Mouse (Mus musculus): ENCODE measurements around the gene Bid.
"Not testable (repeated sequence)": the region's sequence is repeated elsewhere in the genome, so short reads cannot be mapped to it uniquely, and the experiment has no call there.

Bid gene

DNA sequence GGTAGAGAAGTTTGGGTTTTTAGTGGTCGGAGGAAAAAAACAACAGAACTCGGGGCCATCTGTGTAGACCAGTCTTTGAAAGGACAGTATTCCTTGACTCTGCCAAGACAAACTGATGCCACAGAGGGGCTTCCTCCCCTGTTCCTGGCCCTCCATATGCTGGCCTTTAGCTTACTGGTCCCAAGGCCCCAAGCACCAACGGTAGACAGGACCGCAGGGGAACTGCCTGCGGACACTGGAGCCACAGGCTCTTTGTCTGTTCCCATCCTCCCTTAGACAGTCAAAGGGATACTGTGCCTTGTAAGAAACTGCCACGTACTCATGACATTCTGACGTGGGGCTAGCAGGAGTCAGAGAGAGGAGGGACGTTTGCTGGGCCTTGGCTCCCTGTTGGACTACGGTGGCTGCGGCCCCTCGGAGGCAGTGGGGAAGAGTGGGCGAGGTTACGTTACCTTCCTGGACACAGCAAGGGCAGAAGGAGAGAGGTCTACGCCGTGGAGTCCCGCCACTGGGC, 20.5 kb upstream of the Bid start:
- DNase-seq (ENCODE audit: low spot score in 2 of 2) = no peak

DNA sequence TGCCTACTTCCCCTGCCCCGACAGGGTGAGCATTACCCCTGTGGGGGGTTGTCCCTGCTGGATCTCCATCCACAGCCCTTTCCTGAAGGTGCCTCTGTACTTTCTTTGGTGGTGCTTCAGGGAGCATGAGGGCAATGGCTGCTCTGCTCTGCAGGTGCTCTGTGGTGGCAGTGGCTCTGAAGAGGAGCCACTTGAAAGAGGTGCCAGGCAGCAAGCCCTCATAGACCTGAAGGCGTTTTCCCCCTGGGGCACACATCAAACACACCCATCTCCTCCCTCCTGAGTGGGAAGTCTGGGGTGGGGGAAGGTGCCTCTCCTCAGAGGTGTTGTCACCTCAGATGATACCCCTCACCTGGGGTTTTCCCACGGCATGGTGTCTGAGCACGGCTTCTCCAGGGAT, 17.5 kb upstream of the Bid start:
- DNase-seq (ENCODE audit: low spot score in 2 of 2) = no peak

DNA sequence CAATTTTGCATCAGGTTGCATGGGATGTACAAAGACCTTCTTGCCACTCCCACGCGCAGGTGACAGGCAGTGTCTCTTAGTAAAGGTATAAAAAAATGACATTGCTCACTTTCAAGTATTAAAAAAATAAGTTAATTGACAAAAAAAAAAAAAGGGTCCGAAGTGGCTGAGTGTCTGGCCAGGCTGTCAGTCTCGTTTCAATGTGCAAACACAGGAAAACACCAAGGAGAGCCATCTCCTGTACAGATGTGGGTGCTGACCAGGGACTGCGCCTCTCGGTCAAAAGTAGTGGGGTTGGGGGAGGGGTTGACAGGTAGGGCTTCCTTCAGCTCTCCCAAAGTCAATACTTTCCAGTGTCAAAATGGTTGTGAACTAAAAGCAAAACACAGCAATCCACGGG, 17.0 kb upstream of the Bid start:
- no peak for DNase-seq (ENCODE audit: low spot score in 2 of 2)

DNA sequence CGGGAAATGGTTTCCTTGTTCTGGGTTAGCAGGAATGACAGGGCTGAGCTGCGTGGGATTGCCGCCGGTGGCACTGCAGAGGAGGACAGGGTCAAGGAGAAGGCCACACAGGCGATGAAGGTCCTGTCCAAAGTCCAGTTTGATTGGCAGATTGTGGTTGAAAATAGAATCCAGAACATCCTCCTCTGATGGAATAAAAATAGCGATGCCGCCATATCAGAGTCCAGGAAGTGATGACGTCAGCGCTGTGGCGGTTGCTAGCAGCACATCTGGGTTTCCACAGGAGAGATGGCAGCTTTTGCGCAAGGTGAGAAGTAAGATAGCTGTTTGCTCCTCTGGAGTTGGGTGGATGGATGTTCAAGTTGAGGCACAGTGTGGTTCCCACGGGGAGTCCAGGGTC, 15.9 kb upstream of the Bid start:
- peak in 1 of 2 experiments; percentile 48 for DNase-seq (ENCODE audit: low spot score in 2 of 2)

DNA sequence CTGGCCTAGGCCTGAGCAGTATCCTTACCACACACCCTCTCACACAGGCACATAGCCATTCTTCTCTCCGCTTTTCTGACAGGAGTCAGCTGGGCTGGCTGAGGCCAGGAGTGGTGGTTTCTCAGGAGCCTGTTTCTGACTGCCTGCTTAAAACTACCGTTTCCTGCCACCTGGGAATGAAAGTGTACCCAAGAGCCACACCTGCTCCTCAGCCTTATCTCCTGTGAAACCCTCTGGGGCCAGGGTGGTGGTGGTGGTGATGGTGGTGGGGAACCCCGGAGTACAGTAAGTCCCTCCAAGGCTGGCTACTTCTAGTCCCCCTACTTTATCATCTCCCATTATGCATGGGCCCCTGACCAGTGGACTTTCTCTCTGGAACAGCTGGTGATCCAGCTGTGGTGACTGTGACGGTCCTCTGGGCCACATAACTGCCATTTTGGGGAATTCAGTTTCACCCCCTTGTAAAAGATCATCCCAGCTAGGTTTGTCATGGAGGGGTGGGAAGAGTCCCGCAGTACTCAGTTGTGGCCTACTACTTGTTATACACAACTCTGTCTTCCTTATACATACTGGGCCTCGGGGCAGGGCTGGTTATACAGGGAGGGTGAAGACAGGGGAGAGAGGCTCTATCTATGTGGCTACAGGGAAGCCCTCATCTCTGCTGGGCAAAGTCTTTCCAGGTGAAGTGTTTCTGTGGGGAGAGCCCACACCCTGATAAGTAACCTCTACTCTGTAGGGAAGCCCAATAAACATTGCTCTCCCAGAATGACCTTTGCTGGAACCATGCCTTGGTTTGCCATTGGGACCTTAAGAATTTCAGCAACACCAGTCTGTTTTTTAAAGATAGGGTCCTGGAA, 14.0 kb upstream of the Bid start:
- DNase-seq (ENCODE audit: low spot score in 2 of 2) = no peak

DNA sequence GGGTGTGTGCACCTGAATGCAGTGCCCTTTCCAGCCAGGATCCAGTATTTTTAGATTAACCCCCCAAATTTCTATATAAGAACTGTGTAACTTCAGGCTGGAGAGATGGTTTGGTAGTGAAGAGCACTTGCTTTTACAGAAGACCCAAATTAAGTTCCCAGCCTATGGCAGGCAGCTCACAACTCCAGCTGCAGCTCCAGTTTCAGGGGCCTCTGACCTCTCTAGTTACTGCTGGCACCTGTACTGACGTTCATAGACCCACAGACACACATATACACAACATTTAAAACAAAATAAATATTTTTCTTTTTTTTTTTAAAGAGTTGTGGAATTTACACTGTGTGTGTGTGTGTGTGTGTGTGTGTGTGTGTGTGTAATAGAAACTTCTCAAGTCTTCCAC, 12.8 kb upstream of the Bid start:
- no peak for DNase-seq (ENCODE audit: low spot score in 2 of 2)

DNA sequence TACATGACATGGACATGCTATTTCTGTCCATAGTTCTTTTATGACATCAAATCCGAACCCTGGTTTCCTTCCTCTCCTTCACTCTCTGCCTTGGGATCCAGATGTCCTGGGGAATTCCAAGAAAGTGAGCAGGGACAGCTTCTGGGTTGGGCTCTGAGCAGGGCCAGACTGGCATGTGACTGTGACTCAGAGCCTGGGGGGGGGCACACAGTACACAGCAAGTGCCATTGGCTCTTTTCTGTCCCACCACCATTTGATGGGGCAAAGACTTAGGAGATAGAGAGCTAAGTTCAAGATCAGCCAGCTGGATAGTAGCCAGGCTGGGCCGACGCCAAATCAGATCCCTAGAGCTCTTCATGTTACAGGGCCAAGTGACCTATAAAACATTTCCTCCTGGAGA, 11.1 kb upstream of the Bid start:
- no peak for DNase-seq (ENCODE audit: low spot score in 2 of 2)

DNA sequence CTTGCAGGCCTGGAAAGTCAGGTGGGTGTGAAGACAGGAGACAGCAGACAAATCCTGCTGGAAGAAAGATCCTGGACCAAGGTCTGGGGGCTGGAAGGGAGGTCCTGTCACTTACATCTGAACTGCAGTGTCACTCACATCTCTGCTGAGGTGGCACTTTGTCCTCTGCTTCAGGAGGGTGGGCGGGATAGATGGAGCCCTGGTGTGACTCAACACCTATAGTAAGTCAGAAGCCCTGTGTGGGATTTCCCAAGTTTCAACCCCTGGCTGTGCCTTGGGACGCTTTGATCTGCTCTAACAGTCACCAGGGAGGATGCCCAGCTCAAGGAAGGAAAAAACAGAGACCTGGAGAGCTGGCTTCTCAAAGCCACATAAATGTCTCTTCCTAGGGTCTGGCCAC, 10.2 kb upstream of the Bid start:
- DNase-seq (ENCODE audit: low spot score in 2 of 2) = no peak

DNA sequence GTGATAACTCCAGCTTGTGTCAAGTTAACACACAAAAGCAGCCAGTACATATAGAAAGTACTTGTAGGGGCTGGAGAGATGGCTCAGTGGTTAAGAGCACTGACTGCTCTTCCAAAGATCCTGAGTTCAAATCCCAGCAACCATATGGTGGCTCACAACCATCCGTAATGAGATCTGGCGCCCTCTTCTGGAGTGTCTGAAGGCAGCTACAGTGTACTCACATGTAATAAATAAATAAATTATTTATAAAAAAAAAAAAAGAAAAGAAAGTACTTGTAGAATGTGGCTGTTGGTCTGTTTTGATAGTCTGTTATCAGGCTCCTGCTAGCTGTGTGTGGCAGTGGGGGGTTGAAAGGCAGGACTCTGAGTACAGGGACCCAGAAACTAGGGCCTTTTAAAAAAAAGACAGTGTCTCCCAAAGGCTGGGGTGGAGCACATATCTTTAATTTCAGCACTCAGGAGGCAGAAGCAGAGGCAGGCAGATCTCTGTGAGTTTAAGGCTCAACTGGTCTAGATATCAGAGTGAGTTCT, 8.2 kb upstream of the Bid start:
- DNase-seq (ENCODE audit: low spot score in 2 of 2) = not testable (repeated sequence)

DNA sequence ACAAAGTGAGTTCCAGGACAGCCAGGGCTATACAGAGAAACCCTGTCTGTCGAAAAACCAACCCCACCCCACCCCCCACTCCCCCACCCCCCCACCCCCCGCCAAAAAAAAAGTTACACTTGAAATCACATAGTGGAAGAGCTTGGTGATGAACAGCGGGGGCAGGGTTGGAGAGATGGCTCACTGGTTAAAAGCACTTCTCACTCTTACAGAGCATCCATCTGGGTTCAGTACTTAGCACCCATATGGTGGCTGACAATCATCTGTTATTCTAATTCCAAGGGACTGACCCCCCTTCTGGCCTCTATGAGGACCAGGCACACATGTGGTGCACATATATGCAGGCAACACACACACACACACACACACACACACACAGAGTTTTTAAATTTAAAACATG, 1.3 kb upstream of the Bid start:
- DNase-seq (ENCODE audit: low spot score in 2 of 2) = no peak

DNA sequence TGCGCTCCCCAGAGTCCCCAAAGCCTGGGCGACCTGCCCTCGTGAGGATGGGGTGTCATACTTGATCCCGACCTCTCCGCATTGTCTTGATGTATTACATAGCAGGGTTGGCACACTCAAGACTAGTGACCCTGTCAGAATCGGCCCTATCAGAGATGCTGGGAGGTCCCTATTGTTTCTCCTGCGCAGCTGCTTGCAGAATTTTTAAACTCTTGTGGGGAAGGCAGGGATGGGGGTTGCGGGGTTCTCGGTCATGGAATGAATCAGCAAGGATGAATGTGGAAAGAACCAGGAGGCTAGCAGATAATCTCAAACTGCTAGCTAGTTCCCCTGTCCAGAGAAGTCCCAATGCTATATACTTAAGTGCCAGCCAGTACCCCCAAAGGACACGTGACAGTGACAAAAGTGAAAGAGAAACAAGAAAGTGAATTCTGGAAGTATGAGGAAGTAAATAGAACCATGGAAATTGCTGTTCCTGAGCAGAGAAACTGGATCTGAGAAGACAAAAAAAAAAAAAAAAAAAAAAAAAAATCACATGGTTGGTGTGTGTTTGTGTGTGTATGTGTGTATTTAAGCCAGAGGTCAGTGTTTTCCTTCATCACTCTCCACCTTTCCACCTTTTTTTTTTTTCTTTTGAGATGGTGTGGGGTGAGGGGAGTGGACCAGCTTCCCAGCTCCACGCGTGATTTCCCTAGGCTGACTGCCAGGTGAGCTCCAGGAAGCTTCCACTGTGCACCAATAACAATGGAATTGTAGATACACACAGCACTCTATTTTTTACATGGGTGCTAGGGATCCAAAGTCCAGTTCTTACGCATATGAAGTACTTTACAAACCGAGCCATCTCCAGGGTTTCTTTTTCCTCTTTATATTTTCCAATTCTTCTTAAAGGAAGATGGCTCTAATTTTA, 574 bp upstream of the Bid start:
- DNase-seq (ENCODE audit: low spot score in 2 of 2) = not testable (repeated sequence)

DNA sequence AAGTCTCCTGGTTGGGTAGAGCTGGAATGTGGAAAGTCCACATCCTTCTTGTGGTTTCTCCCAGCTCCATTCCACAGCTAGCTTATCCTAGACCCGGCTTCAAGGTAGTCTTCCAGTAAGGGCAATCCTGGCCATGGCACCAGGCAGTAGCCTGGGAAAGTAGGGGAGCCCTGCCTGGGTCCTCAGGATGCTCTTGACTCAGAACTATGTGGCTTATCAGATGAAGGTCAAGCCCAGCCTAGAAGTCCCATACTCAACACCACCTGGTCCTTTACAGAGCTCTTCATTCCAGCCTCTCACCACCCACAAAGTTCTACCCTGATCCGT, 1.0 kb downstream of the Bid start:
- DNase-seq (ENCODE audit: low spot score in 2 of 2) = peak in 1 of 2 experiments; percentile 49

DNA sequence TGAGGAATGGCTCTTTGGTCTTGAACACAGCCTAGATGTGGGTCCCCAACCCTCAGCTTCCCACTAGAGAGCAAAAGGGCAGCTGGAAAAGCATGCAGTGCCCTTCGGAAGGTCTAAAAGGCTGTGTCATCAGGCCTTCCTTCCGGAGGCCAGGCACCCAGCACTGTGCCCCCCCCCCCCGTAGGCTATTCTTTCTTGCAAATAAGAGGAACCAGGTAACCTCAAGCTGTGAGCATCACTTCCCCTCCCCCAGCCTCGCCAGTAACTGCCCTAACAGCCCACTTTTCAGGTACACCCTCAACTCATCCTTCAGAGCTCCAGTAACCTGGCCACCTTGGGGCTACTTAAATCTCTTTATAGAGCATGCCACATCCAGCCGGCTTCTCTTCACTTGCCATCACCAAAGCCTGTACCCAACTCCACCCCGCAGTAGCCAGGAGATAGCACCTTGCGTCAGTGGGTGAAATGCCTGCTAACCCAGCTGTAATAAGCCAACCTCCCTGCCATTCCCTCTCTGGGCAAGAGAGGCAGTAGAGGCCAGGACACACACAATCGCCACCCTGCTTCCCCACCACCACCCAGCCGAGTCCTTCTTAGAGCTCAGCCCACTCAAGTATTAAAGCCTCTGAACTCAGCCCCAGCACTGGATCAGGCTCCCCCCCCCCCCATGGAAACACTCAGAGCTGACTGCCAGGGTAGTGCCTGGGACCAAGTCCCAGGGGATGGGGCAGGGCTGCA, 1.6 kb downstream of the Bid start:
- DNase-seq (ENCODE audit: low spot score in 2 of 2) = peak; percentile 75 to 85

DNA sequence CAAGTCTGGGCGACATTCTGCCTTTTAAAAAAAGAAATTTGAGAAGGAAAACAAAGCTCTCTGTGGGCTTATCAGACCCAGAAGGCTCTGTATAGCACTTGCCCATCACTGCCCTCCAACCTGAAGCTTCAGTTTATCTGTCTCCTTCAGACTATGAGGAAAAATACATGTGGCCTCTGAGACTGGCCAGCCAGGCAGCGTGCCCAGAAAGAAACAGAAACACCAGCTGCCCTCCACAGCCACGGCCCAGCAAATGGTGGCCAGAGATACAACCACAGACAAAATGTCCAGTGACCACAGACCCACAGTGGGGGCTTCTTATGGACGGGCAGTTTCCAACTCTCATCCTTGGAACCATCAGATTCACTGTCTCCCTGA, 2.1 kb downstream of the Bid start:
- peak; percentile 55 to 56 for DNase-seq (ENCODE audit: low spot score in 2 of 2)

DNA sequence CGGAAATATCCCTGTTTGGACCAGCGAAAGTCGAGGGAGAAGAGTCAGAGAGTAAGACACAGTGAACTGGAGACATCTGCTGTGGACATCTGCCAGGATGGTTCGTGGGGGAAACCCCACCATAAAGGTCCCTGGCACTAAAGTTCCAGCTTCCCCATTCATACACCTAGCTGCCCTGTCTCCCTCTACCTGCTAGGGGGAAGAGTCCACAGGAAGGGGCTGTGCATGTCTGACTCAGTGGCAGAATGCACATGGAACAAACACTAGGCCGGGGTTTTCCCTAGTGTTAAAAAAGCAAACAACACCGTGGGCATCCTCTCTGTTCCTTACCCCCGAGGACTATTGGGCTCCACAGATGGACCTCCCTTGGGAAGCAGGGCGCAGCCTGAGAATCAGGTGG, 2.9 kb downstream of the Bid start:
- no peak for DNase-seq (ENCODE audit: low spot score in 2 of 2)

DNA sequence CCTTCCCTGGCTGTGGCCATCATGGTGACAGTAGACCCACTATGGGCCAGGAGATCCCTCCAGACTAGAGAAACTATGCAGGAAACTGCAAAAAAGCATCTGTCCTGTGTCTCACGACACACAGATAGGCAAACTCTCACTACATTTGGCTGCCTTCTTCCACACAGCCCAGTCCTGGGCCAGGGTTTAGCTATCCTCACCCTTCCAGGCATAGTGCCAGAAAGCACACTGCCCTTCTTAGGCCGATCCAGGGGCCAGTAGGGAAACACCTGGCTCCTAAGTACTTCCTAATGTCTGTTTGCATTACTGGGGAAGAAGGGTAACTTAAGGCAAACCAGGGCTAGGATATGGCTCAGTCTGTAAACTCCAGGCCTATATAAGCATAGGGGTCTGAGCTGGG, 3.7 kb downstream of the Bid start:
- DNase-seq (ENCODE audit: low spot score in 2 of 2) = peak in 1 of 2 experiments; percentile 38

DNA sequence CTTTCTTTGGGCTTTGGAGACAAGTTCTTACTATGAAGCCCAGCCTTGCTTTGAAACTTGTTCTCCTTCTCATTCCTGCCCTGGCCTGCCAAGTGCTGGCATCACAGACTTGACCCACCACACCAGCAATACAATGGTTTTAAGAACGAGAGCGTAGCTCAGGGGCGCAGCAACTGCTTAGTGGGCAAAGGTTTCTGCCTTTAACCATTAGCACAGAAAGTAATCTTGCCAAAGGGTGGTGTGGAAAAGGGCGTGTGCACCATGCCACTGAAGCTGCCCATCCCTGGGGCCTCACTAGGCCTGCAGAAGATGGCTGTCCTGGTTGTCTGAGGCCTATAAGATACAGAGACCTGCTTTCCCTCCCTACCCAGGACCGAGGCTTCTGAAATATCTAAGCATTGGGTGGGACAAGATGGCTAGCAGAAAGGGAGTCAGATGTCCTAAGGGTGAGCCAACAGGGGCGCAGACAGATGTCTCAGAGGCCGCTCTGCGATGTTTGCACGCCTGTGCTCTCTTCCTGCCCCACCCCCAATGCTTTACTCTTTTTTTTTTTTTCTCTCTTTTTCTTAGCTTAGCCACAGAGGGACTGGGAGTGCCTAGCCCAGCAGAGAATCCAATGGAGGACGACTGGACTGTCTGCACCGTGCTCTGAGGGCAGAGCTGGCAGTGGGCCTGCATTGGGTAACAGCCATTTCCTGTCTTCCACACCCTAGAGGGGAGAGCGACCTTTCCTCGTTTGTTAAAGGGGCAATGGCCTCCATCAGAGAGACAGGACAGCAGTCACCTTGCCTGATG, 5.2 kb downstream of the Bid start:
- DNase-seq (ENCODE audit: low spot score in 2 of 2) = no peak

DNA sequence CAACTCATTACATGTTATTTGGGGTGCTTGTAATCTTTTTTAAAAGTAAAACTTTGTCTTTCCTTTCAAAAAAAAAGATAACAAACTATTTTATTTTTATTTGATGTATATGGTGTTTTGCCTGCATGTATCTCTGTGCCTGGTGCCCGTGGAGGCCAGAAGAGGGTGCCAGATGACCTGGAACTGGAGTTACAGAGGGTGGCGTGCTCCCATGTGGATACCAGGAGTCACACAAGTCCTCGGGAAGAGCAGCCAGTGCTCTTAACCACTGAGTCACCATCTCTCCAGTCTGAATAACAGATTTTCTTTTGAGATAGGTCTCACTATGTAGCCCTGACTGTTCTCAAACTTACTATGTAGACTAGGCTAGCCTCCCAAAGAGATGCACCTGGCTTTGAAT, 7.2 kb downstream of the Bid start:
- no peak for DNase-seq (ENCODE audit: low spot score in 2 of 2)

DNA sequence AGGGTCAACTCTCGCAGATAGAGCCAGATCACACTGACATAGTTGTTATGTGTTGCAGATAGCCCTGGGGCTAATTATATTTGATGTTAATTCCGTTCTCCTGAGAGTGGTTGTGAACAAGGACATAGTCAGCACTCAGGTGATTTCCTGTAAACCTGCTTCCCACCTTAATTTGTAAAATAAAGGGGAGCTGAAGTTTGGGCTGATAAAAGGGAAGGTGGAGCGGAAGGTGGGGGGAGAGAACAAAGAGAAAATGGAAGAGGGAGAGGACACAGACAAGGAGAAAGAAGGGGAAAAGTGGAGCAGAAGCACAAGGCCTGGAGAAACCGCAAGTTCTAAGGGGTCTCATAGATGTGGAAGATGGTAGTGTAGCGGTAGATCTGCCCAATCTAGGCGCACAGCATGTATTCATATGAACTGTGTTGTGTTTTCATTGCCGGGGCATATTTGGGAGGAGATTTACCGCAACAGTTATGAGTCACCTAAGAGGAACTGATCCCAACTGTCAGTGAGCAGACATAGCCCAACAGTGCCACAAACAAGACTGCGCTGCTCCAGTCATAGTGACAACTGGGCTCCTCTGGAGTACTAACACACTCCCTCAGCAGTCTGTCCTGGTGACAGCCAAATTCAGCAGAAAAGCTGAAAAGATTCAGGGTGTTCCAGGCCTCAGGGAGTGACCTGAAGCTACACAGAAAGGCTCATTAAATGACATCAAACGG, 8.6 kb downstream of the Bid start:
- DNase-seq (ENCODE audit: low spot score in 2 of 2) = not testable (repeated sequence)

DNA sequence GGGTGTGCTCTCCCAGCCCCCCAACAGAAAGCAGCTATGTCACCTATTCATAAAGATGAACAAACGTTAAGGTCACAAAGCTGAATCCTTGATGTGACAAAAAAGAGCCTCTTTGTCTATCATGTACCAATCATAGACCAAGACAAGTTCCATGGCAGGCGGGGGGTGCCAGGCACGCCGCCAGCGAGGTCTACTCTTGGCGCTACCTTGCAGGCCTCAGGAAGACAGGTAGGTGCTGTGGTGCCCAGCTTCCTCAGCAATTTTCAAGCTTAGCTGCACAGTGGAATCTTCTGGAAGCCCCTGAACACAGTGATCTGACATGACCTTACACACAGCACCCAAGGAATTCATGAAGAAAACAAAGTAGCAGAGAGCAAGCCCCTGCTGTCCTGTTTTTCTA, 10.1 kb downstream of the Bid start:
- DNase-seq (ENCODE audit: low spot score in 2 of 2) = no peak
